Mouse (Mus musculus) liver, embryonic 13.5 days (tissue): ENCODE measurements around the gene Fndc11. TPM values are rescaled to one million over a fixed set of nuclear protein-coding genes. Genes with fewer than 3 reads are reported as not detected.

Source experiments
- ATAC-seq: fragments of 200-750 bp; cut with Nextera tagmentation; 2 replicates; pipeline ENCODE4 v1.8.0; 2017; ENCODE audit warnings: low read depth, mild to moderate bottlenecking, moderate number of reproducible peaks, moderate library complexity
- DNase-seq: peaks from one replicate; pipeline ENCODE4 v3.0.0; 2022
- H3K27ac ChIP-seq: fragments of 300-500 bp; sonication (generic); 2 replicates; pipeline ENCODE4 v1.5.1; 2015; ENCODE audit warnings: moderate library complexity, mild to moderate bottlenecking, inconsistent platforms
- H3K27me3 ChIP-seq: fragments of 300-500 bp; sonication (generic); 2 replicates; pipeline ENCODE4 v1.6.1; 2015; ENCODE audit warnings: mild to moderate bottlenecking, inconsistent platforms
- H3K36me3 ChIP-seq: fragments of 300-500 bp; sonication (generic); 2 replicates; pipeline ENCODE4 v1.6.1; 2015; ENCODE audit warnings: mild to moderate bottlenecking, inconsistent platforms
- H3K4me1 ChIP-seq: fragments of 300-500 bp; sonication (generic); replicated peaks from 2 replicates; pipeline ENCODE4 v1.6.1; 2015; ENCODE audit warnings: inconsistent platforms
- H3K4me2 ChIP-seq: fragments of 300-500 bp; sonication (generic); 2 replicates; pipeline ENCODE4 v1.6.1; 2015; ENCODE audit warnings: inconsistent platforms, mild to moderate bottlenecking, moderate library complexity
- H3K4me3 ChIP-seq: fragments of 300-500 bp; sonication (generic); replicated peaks from 2 replicates; pipeline ENCODE4 v1.5.1; 2015; ENCODE audit warnings: mild to moderate bottlenecking, inconsistent platforms
- H3K9ac ChIP-seq: fragments of 300-500 bp; sonication (generic); 2 replicates; pipeline ENCODE4 v1.6.1; 2015; ENCODE audit warnings: mild to moderate bottlenecking, inconsistent platforms
- H3K9me3 ChIP-seq: fragments of 300-500 bp; sonication (generic); replicated peaks from 2 replicates; pipeline ENCODE4 v1.6.1; 2016; ENCODE audit warnings: inconsistent platforms
- WGBS: fragments of 180-500 bp; shearing (Covaris S2); methylation state at CpG from one replicate; pipeline ENCODE4 v1.1.7; 2015; ENCODE audit not compliant: insufficient replicate concordance; 5-methylcytosine and 5-hydroxymethylcytosine counted together
- polyA plus RNA-seq: library from polyadenylated mRNA; unstranded; fragments of >200 nt; fragmentation: Nextera tagmentation; extraction: Ambion mirVana; gene quantifications from 2 replicates; pipeline ENCODE4 v1.2.1, GENCODE M21; 2015

Fndc11 gene
- polyA plus RNA-seq, 1 experiment from 2014 or later, result not detected

- no peak for ATAC-seq
- H3K9ac ChIP-seq, result no peak overlapping the region
These were observed 19.4 kb downstream of the Fndc11 start for GRCm38 (mm10) chr2:181239261-181239660.

DNA sequence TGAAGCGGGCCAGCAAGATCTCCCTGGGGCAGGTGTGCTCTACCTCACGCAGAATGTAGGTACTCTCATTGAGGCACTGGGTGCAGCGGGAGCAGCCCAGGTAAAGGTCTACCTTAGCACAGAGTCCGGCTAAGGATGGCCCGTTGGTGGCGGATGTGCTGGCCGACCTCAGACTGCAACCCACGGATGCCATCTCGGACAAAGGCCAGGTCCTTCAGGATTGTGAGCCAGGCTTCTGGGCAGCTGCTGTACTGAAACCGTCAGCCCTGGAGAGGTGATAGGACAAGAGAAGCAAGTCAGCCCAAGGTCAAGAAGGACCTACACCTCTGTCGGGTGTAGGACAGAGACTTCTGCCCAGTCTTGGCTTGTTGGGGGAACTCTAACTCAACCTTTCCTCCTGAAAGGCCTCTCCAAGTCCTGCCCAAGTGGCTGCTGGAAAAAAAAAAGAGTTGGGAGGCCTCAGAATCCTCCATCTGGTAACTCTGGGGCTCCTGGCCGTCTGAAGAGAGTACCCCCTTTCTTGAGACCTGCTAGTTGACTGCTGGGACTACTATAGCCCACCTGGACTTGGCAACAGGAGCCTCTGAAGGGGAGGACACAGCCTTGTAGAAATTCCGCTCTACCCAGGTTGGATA is 21.1 kb downstream of the Fndc11 start:
- no peak for DNase-seq
- H3K4me2 ChIP-seq, result peak overlapping the region; percentile 78
- no peaks in the 10 kb centered on the region for H3K27me3 ChIP-seq
- no peak for ATAC-seq
- no peaks in the 10 kb centered on the region for H3K9me3 ChIP-seq
- peaks cover 39% of the 10 kb centered on the region for H3K4me1 ChIP-seq
- WGBS, result 81% methylated on average over 13 of the region's 13 CpGs
- H3K27ac ChIP-seq, result no peak overlapping the region
- peaks cover 38% of the 10 kb centered on the region for H3K36me3 ChIP-seq
- peak overlapping the region; percentile 75 for H3K4me3 ChIP-seq
- peak overlapping the region; percentile 86 for H3K9ac ChIP-seq

More at GRCm38 (mm10) chr2:181239261-181239660, 19.4 kb downstream of the Fndc11 start:
- H3K27me3 ChIP-seq, result no peaks in the 10 kb centered on the region
- H3K4me3 ChIP-seq, result no peak overlapping the region
- no peaks in the 10 kb centered on the region for H3K9me3 ChIP-seq
- 92% methylated on average over 9 of the region's 9 CpGs for WGBS
- no peak overlapping the region for H3K27ac ChIP-seq
- H3K4me1 ChIP-seq, result peaks cover 36% of the 10 kb centered on the region
- no peak for DNase-seq
- H3K36me3 ChIP-seq, result peaks cover 50% of the 10 kb centered on the region
- 0 out of 2 replicates have a peak overlapping the region, but pooled peaks have one; percentile 12 for H3K4me2 ChIP-seq

DNA sequence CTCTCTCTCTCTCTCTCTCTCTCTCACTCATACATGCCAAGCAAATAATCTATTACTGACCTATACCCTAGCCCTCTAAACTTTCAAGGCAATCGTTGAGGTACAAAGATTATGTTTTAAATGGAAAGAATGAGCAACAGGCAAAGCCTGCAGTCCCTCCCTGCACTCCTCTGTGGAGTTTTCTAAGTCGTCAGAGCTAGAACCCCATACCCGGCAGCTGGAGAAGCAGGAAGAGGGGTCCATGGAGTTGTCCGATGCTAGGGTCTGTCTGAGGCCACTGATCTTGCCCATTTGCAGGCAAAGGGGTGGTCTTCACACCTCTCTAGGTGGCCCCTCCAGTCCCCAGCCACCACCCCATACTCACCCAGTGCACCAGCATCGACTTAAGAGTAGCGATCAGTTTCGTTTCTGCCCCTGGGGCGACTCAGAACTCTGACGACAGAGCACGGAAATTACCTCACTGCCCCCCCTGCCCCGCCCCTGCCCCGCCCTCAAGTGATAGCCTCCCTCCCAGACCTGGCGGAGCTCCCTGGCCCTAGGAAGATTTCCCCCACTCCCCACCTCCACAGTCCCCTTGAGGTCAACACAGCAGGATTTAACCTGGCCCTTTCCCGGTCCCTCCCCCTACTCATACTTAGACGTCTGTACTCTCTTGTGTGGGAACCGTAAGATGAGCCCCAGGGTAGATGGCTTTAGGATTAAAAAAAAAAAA is 21.9 kb downstream of the Fndc11 start, which contains the start of gene Helz2:
Gene Helz2, minus strand, starts transcription at position 426 of the 712 bp plus-strand sequence.
- WGBS, result 8% methylated on average over 16 of the region's 16 CpGs
- peak; percentile 82 for ATAC-seq
- DNase-seq, result peak; percentile 47
- Histone ChIP-seq H3K4me2 (peak within 1 kb of the TSS; percentile 78), H3K9ac (peak within 1 kb of the TSS; percentile 86), H3K36me3 (peaks cover 30% of the 10 kb centered on the region), H3K4me3 (peak within 1 kb of the TSS; percentile 75), H3K4me1 (peaks cover 39% of the 10 kb centered on the region), H3K9me3 (no peaks in the 10 kb centered on the region), H3K27ac (peak within 1 kb of the TSS; percentile 79), H3K27me3 (no peaks in the 10 kb centered on the region)

GRCm38 (mm10) chr2:181242314-181242665 is 22.5 kb downstream of the Fndc11 start:
- Histone ChIP-seq H3K4me1 (peaks cover 39% of the 10 kb centered on the region), H3K4me3 (peak overlapping the region; percentile 75), H3K36me3 (peaks cover 27% of the 10 kb centered on the region), H3K27me3 (no peaks in the 10 kb centered on the region), H3K4me2 (peak overlapping the region; percentile 78), H3K9me3 (no peaks in the 10 kb centered on the region), H3K9ac (peak overlapping the region; percentile 86), H3K27ac (peak overlapping the region; percentile 25; the same call in 1 of the 2 replicates)
- DNase-seq (no peak), ATAC-seq (no peak)
- 61% methylated on average over 3 of the region's 3 CpGs for WGBS

- WGBS, result 19% methylated on average over 11 of the region's 11 CpGs
- DNase-seq, result peak; percentile 28
These were observed 24.0 kb downstream of the Fndc11 start for GRCm38 (mm10) chr2:181243706-181244394.

GRCm38 (mm10) chr2:181245031-181245430 is 25.2 kb downstream of the Fndc11 start:
- no peak for ATAC-seq

More at GRCm38 (mm10) chr2:181243706-181244394, 24.0 kb downstream of the Fndc11 start:
- peak overlapping the region; percentile 36; the same call in 1 of the 2 replicates for H3K27ac ChIP-seq
- H3K4me2 ChIP-seq, result peak overlapping the region; percentile 38; the same call in 1 of the 2 replicates
- H3K27me3 ChIP-seq, result no peaks in the 10 kb centered on the region
- no peaks in the 10 kb centered on the region for H3K9me3 ChIP-seq
- no peak overlapping the region for H3K9ac ChIP-seq
- peaks cover 14% of the 10 kb centered on the region; the same call in 1 of the 2 replicates for H3K36me3 ChIP-seq
- peaks cover 39% of the 10 kb centered on the region for H3K4me1 ChIP-seq
- no peak overlapping the region for H3K4me3 ChIP-seq
- peak; percentile 44 for ATAC-seq

DNA sequence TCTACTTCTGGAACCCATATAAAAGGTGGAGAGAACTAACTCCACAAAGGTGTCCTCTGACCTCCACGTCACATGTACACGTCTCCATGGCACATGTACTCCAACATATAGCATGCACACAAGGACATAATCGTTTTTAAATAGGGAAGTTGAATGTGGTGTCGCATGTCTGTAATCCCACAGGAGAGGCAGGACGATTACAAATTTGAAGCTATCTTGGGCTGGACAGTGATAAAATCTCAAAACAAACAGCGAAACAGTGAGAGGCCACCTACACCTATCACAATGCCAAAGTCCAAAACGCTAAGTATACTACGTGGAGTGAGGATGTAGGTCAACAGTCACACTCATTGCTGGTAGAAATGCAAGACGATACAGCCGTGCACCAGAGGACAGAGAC is 29.4 kb downstream of the Fndc11 start:
- no peaks in the 10 kb centered on the region for H3K9me3 ChIP-seq
- H3K9ac ChIP-seq, result no peak overlapping the region
- H3K4me2 ChIP-seq, result no peak overlapping the region
- no peak overlapping the region for H3K4me3 ChIP-seq
- ATAC-seq (peak; percentile 51; the same call in 1 of the 2 replicates), DNase-seq (no peak)
- H3K27me3 ChIP-seq, result no peaks in the 10 kb centered on the region
- H3K4me1 ChIP-seq, result peaks cover 6% of the 10 kb centered on the region
- no peak overlapping the region for H3K27ac ChIP-seq
- H3K36me3 ChIP-seq, result peaks cover 31% of the 10 kb centered on the region
- WGBS, result 62% methylated on average over 10 of the region's 10 CpGs

More at GRCm38 (mm10) chr2:181245031-181245430, 25.2 kb downstream of the Fndc11 start:
- Histone ChIP-seq H3K9ac (no peak overlapping the region), H3K27me3 (no peaks in the 10 kb centered on the region), H3K9me3 (no peaks in the 10 kb centered on the region), H3K36me3 (peaks cover 7% of the 10 kb centered on the region; the same call in 1 of the 2 replicates), H3K4me1 (peaks cover 35% of the 10 kb centered on the region), H3K27ac (no peak overlapping the region), H3K4me3 (no peak overlapping the region), H3K4me2 (no peak overlapping the region)
- no peak for DNase-seq
- WGBS, result 44% methylated on average over 2 of the region's 2 CpGs

DNA sequence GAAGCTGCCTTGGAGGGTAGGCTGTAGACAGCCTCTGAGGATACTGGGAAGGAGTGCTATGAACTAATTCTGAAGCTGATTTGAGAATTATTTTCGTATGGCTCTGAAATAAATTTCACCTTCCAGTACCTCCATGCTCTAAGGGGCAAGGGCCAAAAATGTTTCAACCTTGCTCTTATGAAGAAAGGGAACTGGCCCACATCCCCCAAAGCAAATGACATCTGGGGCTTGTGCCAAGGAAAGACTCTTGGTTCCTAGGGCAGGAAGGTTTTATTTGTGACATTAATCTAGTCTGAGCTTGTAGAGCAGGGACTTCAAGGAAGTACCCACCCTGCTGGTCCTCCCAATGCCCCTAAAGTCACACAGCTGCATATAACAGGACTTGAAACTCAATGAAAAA is 32.0 kb downstream of the Fndc11 start:
- H3K36me3 ChIP-seq, result peaks cover 56% of the 10 kb centered on the region
- no peak overlapping the region for H3K4me2 ChIP-seq
- H3K9me3 ChIP-seq, result no peaks in the 10 kb centered on the region
- 0 out of 2 replicates have a peak, but pooled peaks cover 3% of the 10 kb centered on the region for H3K4me1 ChIP-seq
- no peak overlapping the region for H3K27ac ChIP-seq
- 64% methylated on average over 1 of the region's 1 CpGs for WGBS
- H3K9ac ChIP-seq, result no peak overlapping the region
- no peaks in the 10 kb centered on the region for H3K27me3 ChIP-seq
- DNase-seq (no peak), ATAC-seq (no peak)
- no peak overlapping the region for H3K4me3 ChIP-seq

DNA sequence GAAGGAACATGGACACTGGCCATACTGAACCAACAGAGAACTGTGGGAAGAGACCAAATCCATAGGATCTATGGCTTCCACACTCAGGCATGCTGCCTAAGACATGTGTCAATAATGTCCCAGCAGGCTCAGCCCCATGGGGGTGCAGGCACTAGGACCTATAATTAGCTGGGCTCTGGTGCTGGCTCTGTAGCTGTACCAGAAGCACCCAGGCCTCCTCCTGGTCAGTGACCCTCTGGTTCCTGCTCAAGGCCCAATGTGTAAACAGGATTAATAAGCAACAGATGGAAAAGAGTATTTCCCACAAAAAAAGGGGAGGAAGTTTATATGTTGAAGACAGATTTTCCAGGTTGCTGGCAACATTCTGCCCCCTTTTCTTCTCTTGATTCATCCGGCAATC is 33.4 kb downstream of the Fndc11 start:
- Histone ChIP-seq H3K27me3 (no peaks in the 10 kb centered on the region), H3K9ac (no peak overlapping the region), H3K4me1 (0 out of 2 replicates have a peak, but pooled peaks cover 3% of the 10 kb centered on the region), H3K9me3 (no peaks in the 10 kb centered on the region), H3K4me2 (no peak overlapping the region), H3K4me3 (no peak overlapping the region), H3K36me3 (peaks cover 70% of the 10 kb centered on the region), H3K27ac (peak overlapping the region; percentile 7; the same call in 1 of the 2 replicates)
- ATAC-seq, result 0 out of 2 replicates have a peak, but pooled peaks have one; percentile 34
- DNase-seq, result no peak
- WGBS, result 79% methylated on average over 1 of the region's 1 CpGs

- Histone ChIP-seq H3K27me3 (no peaks in the 10 kb centered on the region), H3K9me3 (no peaks in the 10 kb centered on the region), H3K36me3 (peaks cover 89% of the 10 kb centered on the region), H3K27ac (no peak overlapping the region), H3K4me2 (no peak overlapping the region), H3K9ac (no peak overlapping the region), H3K4me3 (no peak overlapping the region), H3K4me1 (no peaks in the 10 kb centered on the region)
- no peak for DNase-seq
- ATAC-seq, result no peak
- WGBS, result 84% methylated on average over 2 of the region's 2 CpGs
These were observed 47.0 kb downstream of the Fndc11 start for GRCm38 (mm10) chr2:181266839-181267238.

- WGBS, result 78% methylated on average over 2 of the region's 2 CpGs
- H3K9me3 ChIP-seq, result no peaks in the 10 kb centered on the region
- H3K9ac ChIP-seq, result no peak overlapping the region
- H3K4me3 ChIP-seq, result no peak overlapping the region
- H3K4me1 ChIP-seq, result peaks cover 4% of the 10 kb centered on the region
- no peak for ATAC-seq
- H3K36me3 ChIP-seq, result peaks cover 81% of the 10 kb centered on the region
- no peak overlapping the region for H3K27ac ChIP-seq
- H3K27me3 ChIP-seq, result no peaks in the 10 kb centered on the region
- no peak overlapping the region for H3K4me2 ChIP-seq
- no peak for DNase-seq
These were observed 52.3 kb downstream of the Fndc11 start for GRCm38 (mm10) chr2:181272092-181272491.
